Mouse (Mus musculus) layer of hippocampus, adult 9-10 months (tissue): ENCODE data around the gene Polr1d.

Source experiments
- DNase-seq: peaks from one replicate; pipeline ENCODE4 v3.0.0; 2022; ENCODE audit warnings: low spot score

Gene Polr1d

GRCm38 (mm10) chr5:147055572-147056245, 21.1 kb upstream of the Polr1d start:
- no peak for DNase-seq

- no peak for DNase-seq
Observed at GRCm38 (mm10) chr5:147056712-147057290, 20.0 kb upstream of the Polr1d start.

GRCm38 (mm10) chr5:147057626-147058414, 19.0 kb upstream of the Polr1d start:
- no peak for DNase-seq

DNA sequence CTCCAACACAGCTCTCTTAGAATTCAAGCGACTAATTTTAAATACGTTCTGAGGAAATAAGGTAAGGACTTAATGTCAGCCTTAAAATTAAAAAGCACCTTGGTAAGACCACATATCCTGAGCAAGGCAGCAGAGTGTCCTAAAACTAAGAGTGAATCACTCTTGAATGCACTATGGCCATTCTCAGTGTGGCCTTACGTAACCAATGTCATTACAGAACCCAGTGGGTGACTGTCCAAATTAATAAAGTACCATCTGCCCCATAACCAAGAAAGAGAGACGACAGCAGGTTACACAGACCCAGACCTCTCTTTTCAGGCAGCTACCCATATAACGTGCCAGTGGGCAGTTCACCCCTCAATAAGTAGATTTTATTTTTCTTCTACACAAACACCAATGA, 18.2 kb upstream of the Polr1d start:
- no peak for DNase-seq

DNA sequence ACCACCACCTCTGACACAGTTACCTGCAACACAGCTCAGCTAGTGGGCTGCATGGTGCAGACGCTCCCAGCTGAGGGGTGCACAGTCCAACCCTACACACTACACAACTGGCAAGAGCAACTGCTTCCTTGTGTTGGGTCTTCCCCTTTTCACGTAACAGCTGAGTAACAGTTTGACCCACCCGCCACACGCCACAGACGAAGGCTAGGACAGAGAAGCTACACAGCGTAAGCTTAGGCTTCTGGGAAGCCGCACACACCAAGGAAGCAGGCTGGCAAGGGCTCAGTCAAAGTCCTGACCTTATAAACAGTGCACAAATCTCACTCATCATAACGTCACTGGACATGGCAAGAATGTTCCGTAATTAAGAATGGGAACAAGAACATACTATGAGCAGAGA, 17.5 kb upstream of the Polr1d start:
- no peak for DNase-seq

GRCm38 (mm10) chr5:147060024-147060423, 16.8 kb upstream of the Polr1d start:
- DNase-seq: no peak

GRCm38 (mm10) chr5:147063215-147063661, 13.6 kb upstream of the Polr1d start:
- DNase-seq: no peak

DNA sequence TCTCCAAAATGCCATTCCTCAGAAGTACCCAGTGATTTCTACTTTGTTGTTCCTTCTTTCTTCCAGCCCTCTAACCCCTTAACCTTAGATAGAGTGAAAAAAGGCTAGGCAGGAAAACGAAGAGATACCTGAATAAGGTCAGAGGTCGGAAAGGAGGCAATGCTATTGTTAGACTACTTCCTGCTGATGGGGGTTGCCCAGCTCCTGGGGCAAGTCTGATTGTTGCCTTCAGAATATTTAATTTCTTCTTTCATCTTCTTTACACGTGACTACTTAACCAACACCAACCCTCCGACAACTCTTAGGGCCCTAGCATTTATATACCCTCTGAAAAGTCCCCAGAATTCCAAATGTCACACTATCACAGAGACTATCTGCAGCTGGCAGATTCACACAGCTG, 10.7 kb upstream of the Polr1d start:
- no peak for DNase-seq

DNA sequence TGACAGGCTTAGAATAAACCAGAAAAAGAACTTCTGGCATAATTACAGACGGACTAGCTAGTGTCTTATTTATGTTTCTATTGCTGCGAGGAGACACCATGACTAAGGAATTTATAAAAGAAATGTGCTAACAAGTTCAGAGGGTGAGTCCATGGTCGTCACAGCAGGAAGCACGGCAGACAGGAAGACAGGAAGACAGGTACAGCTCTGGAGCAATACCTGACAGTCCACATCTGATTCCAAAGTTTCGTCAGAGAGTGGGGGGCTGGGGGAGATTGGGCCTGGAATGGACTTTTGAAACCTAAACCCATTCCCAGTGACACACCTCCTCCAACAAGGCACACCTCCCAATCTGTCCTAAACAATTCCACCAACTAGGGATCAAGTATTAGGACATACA, 9.9 kb upstream of the Polr1d start:
- no peak for DNase-seq

DNA sequence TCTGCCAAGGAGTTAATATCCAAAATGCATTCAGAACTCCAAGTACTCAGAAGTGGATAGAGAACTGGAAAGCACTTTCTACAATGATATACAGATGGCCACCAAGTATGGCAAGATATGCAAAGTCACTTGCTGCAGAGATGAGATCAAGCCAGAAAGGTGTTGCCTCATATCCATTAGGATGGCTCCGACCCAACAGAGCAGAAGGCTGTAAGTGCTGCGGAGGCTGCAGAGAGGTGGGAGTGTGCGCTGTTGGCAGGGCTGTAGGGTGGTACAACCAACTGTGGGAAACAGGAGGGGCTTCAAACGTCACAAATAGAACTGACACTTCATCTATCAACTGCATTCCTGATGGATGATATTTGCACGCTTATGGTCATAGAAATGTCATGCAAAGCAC, 8.0 kb upstream of the Polr1d start:
- DNase-seq: peak; percentile 77

GRCm38 (mm10) chr5:147070791-147071516, 5.9 kb upstream of the Polr1d start:
- DNase-seq: no peak

GRCm38 (mm10) chr5:147071886-147072285, 5.0 kb upstream of the Polr1d start:
- no peak for DNase-seq

GRCm38 (mm10) chr5:147073805-147074204, 3.0 kb upstream of the Polr1d start:
- DNase-seq: no peak

GRCm38 (mm10) chr5:147075103-147076025, 1.5 kb upstream of the Polr1d start:
- DNase-seq: no peak

DNA sequence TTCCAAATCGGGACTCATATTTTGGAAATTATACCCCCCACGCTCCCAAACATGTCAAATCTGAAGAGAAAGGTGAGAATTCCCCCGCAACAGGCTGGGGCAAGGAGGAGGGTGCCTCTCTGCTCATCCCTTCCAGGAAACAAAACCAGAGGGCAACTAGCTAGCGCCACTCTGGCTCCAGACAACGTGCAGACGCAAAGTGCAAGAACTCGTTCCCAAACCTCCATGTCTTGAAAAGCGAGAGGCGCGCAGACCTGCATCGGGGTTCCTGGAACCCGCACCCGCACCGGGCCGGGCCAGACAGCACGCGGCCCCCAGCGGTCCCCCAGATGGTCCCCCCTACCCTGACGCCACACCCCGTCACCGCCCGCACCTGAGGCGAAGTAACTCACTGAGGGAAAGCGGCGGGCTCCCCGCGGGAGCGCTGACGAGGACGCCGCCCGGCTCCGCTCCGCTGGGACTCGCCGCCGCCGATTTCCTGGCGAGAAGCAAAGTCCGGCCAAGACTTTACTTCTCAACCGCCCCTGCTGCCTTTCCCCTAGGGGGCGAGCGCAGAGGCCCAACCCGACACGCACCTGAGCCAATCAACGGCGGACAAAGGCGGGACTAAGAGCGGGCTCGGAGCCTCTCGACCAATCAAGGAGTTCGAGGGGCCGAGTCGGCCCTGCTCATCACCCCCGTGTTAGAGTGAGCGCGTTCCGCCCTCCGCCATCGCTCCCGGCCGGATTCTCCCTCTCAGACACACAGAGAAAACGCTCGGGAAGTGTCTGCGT, 638 bp upstream of the Polr1d start, which contains the start of gene Lnx2:
TSS of gene Lnx2 (minus strand) at position 561 of the 773 bp plus-strand sequence.
- peak; percentile 94 for DNase-seq

DNA sequence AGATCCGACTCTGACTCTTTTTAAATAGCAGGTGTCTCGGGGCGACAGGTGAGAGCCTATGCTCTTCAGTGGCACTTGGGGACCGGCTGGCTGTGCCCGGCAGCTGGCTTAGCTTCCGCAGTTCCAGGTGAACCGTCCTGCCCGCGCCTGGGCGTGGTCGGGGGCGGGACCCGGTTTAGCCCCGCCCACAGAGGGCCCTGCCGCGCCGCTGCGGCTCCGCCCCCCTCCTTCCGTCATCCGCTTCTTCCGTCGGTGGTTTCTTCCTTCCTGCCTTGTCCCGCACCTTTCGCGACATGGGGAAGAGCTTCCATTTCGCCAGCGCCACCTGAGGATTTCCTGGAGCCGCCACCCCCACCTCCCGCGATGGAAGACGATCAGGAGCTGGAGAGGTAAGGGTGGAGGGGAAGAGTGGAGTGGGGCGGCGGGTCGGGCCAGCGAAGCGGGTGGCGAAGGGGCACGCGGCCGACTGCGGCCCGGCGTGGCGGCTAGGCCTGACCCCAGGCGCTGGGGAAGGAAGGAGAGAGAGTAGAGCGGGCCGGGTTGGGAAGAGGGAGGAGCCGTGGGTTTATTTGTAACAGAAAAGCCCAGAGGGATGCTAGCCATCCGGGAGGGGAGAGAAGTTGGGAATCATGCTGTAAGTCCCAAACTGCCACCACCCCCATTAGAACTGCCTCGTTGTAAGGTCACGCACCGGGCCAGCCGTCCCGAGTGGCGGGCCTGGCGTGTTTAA, 620 bp downstream of the Polr1d start:
- peak; percentile 51 for DNase-seq

DNA sequence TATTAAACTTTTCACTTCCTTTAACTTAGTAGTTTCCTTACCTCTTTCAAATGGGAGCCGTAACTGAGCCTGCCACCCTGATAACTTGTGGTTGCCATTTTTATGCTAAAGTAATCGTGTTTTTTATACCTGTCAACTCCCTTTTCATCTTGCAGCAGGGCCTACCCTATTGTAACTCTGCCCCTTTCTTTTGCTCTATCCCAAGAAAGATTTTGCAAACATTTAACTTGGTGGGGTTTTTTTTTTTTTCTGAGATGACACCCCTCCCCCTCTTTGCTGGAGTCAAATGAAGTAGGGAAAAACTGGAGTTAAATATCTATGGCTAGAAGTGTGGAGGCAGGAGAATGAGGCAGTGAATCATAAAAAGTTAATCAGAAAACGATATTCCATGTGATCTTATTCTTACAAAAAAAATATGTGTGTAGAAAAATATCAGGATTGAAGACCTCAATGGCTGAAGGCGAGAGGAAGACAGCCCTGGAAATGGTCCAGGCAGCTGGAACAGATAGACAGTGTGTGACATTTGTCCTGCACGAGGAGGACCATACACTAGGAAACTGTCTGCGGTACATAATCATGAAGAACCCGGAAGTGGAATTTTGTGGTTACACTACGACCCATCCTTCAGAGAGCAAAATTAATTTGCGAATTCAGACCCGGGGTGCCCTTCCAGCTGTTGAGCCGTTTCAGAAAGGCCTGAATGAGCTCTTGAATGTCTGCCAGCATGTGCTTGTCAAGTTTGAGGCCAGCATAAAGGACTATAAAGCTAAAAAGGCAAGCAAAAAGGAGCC, 1.5 kb downstream of the Polr1d start:
- no peak for DNase-seq

DNA sequence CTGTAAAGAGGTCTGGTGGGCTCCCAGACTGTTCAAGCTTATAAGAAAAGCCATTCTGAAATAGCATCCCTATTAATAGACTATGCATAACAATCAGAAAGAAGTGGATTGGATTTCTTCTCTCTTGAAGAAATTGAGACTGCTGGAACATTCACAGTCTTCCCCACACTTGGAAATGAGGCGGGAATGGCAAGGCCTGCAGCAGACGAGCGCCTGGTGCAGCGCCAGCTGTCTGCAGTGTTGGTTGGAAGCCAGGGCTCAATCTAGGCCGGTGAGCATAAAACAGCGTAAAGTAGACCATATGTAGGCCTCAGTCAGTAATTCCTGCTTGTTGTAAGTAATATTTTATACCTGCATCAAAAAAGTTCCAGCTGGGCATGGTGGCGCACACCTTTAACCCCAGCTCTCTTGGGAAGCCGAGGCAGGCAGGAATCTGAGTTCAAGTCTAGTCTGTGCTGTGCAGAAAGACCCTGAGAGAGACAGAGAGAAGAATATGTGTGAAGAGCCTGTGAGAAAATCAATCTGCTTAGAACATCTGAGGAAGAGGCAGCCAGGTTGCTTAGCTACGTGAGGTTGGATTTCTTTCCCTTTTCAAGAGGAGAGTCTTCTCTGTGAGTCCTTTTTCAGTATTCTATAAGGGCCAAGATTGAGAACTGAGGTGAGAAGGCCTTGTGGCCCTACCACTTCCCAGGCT, 8.5 kb downstream of the Polr1d start:
- DNase-seq: peak; percentile 22
